Mouse (Mus musculus) myocyte (in vitro differentiated cells): ENCODE measurements around the gene Il1rl2.

ENCODE experiments used
- CEBPB ChIP-seq: IDR thresholded peaks from 2 replicates; pipeline ENCODE4 v1.6.1; 2011; ENCODE audit warnings: mild to moderate bottlenecking, moderate library complexity; ENCODE audit not compliant: poor library complexity, insufficient read depth, severe bottlenecking
- E2F4 ChIP-seq: IDR thresholded peaks from one replicate; pipeline ENCODE4 v1.6.1; 2011; ENCODE audit warnings: mild to moderate bottlenecking, control low read depth, moderate library complexity; ENCODE audit not compliant: insufficient read depth
- MAX ChIP-seq: IDR thresholded peaks from one replicate; pipeline ENCODE4 v1.6.1; 2011; ENCODE audit warnings: low read depth, mild to moderate bottlenecking, control low read depth
- MYOD1 ChIP-seq, 3 experiments: IDR thresholded peaks; one replicate each; pipeline ENCODE4 v1.6.1; 2011; ENCODE audit warnings: control low read depth in 2 of 3, low read depth in 2 of 3, mild to moderate bottlenecking in 2 of 3, moderate library complexity in 1 of 3; ENCODE audit not compliant: insufficient read length in 2 of 3, control insufficient read depth in 1 of 3
- MYOG ChIP-seq, 3 experiments: IDR thresholded peaks; one replicate each; pipeline ENCODE4 v1.6.1; 2011; ENCODE audit warnings: control low read depth in 2 of 3, low read depth in 2 of 3, mild to moderate bottlenecking in 2 of 3; ENCODE audit not compliant: insufficient read length in 2 of 3, control insufficient read depth in 1 of 3, insufficient read depth in 1 of 3
- POLR2A ChIP-seq: IDR thresholded peaks from one replicate; pipeline ENCODE4 v1.6.1; 2011; ENCODE audit warnings: low read depth, mild to moderate bottlenecking, control low read depth, moderate library complexity; ENCODE audit not compliant: insufficient read length
- POLR2AphosphoS2 ChIP-seq: IDR thresholded peaks from one replicate; pipeline ENCODE4 v1.6.1; 2011; ENCODE audit warnings: low read depth, control low read depth; ENCODE audit not compliant: insufficient read length
- TCF12 ChIP-seq: IDR thresholded peaks from one replicate; pipeline ENCODE4 v1.6.1; 2011; ENCODE audit warnings: mild to moderate bottlenecking, control low read depth; ENCODE audit not compliant: poor library complexity, insufficient read depth, severe bottlenecking
- USF1 ChIP-seq: IDR thresholded peaks from one replicate; pipeline ENCODE4 v1.6.1; 2011; ENCODE audit warnings: low read depth, mild to moderate bottlenecking, control low read depth, moderate library complexity

GRCm38 (mm10) chr1:40283995-40284394, 40.4 kb upstream of the Il1rl2 start:
- TF ChIP-seq CEBPB = no peak
- no peak for TF ChIP-seq MAX
- no peak for TF ChIP-seq E2F4
- no peak for TF ChIP-seq POLR2A
- TF ChIP-seq TCF12 = peak; percentile 1
- peak; percentile 11 to 83 (median 27) for TF ChIP-seq MYOG (IDR thresholded peaks at IDR 0.05; ENCODE audit: control insufficient read depth in 1 of 3, insufficient read depth in 1 of 3, insufficient read length in 2 of 3, low read depth in 2 of 3)
- TF ChIP-seq USF1 = no peak
- TF ChIP-seq MYOD1 (IDR thresholded peaks at IDR 0.05; ENCODE audit: control insufficient read depth in 1 of 3, insufficient read length in 2 of 3, low read depth in 2 of 3) = peak in 2 of 3 experiments; percentile 77 to 86
- no peak for TF ChIP-seq POLR2AphosphoS2
